Mouse (Mus musculus) gastrocnemius, postnatal 14 days (tissue): ENCODE data around the gene Mterf1b. TPM values are rescaled to one million over a fixed set of nuclear protein-coding genes. Genes with fewer than 3 reads are reported as not detected.
"Not testable (repeated sequence)": the region's sequence is repeated elsewhere in the genome, so short reads cannot be mapped to it uniquely, and the experiment has no call there.

Experiments used
- DNase-seq: peaks from one replicate; pipeline ENCODE4 v3.0.0; 2021; ENCODE audit warnings: mixed read lengths
- intact Hi-C: fragments of 180-260 bp; cut with DNase I; formaldehyde crosslinking; loops from one replicate; pipeline ENCODE4 v1.15.1; 2025; ENCODE audit warnings: low total_unique reads
- long read RNA-seq, 2 experiments: library from polyadenylated mRNA; stranded (forward); transcript quantifications; one replicate each; pipeline ENCODE4 v2.0.0; 2021
- total RNA-seq, 2 experiments: library from RNA; stranded (reverse); gene quantifications; 2 replicates each; pipeline ENCODE4 v1.2.3; 2021

The Mterf1b gene
- total RNA-seq = 1 to 10 TPM; 1.2 to 1.4 TPM
- long read RNA-seq, experiment 1 = 0 reads
- long read RNA-seq, experiment 2, partial matches to known transcripts = 0 of 2 reads
- long read RNA-seq, experiment 2, other reads (novel, unspliced or antisense) = 0 of 2 reads

DNA sequence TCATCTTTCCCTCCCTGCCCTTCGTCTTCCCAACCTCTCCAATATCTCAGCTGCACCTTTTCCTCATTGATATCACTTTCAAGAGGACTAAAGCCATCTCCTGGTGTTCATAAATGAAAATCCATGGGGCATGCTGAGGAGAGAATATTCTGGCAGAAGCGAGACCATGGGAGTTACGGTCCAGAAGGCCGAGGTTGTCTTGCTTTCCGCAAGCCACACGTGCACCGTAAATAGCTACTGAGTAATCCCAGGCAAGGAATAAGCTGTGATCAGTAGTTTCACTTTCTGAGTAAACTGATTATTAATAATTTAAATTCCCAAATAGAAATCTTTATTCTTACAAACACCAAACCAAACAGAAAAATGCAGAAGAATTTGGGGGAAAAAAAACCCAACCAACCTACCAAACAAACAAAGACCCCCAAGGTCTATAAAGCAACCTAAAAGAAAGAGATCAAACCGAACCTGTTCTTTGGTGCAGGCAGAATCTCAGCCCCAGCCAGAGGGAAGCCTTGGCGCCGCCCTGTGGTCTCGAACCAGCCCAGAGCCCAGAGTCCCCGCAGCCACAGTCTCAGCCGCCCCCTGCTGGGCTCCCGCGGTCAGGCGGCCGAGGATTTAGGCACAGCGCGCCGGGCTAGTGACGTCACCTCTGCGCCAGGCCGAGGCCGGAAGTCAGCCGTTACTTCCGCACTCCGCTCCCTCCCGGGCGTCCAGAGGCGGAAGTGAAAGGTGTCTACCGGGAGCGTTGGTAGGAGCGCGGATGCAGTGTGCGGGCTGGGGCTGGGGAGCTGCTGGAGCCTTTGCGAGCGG, at the start of gene Mterf1b:
Gene Mterf1b, plus strand, starts transcription at position 697 of the 810 bp plus-strand sequence.
- intact Hi-C loops = loop anchor here (10.0 kb wide), 1 partner anchor 297 kb away; the partner anchor contains the start of gene Mterf1a
- DNase-seq = not testable (repeated sequence)

DNA sequence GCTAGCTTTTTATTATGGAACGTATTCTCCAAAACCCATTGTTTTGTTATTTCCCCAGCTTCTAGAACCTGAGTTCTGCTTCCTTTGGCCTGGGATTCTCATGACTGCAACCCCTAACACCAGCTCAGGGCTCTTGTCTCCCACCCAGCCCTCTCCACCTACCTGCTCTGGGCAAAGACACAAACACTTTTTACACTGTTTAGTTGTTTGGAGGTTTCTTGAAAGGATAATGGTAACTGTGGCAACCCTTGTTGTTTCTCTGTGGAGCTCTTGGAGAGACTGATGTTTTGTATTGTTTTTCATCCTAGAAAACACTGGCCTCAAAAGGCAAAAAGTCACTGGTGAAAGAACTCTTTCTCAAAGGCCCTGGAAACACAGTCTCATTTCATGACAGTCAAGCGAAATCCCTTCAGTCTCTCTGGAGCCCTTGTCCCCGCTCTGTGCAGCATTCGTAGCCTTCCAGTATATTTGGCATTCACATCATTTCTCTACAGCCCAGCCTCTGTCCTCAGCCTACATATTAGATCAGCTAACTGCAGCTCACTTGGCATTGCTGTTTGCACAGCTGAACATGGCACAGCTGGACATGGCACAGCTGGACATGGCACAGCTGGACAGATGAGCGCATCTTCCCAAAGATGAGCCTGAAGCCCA, 32.6 kb upstream of the Mterf1b start:
- intact Hi-C loops, DNase-seq: not testable (repeated sequence)

DNA sequence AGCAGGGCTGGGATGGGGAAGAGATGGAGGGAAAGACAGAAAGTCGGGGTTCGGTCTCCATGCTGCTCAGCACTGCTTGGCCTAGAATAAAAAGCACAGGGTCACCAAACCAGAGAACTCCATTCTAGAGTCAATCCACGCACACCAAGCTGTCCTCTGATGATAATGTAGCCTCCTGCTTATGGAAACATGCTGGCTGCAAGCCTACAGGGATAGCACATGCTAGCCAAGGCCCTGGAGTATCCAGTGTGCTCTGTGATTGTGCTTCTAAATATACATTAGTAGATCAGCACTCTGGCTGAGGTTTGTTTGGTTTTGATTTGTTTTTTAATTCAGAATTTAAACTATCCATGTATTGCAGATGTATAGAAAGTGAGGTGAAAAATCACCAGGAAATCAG, 30.6 kb upstream of the Mterf1b start:
- intact Hi-C loops = no loop called here
- DNase-seq = no peak

DNA sequence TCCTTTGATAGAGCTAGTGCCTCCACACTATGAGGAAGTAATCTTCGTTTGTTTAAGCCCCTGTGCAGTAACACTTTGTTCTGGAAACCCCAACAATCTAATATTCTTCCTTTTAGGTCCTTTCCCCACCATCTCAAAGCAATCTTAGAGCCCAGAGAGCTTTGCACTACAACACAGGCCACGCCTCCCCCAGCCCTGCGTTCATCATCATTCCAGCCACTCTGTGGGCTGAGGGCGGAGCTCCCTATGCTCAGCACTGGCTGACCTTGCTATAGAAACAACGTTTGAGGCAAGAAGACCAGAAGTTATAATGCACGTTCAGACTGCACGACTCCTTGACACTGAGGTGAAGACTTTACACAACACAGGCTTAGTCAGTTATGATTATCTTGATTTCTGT, 29.7 kb upstream of the Mterf1b start:
- intact Hi-C loops = no loop called here
- DNase-seq = no peak

DNA sequence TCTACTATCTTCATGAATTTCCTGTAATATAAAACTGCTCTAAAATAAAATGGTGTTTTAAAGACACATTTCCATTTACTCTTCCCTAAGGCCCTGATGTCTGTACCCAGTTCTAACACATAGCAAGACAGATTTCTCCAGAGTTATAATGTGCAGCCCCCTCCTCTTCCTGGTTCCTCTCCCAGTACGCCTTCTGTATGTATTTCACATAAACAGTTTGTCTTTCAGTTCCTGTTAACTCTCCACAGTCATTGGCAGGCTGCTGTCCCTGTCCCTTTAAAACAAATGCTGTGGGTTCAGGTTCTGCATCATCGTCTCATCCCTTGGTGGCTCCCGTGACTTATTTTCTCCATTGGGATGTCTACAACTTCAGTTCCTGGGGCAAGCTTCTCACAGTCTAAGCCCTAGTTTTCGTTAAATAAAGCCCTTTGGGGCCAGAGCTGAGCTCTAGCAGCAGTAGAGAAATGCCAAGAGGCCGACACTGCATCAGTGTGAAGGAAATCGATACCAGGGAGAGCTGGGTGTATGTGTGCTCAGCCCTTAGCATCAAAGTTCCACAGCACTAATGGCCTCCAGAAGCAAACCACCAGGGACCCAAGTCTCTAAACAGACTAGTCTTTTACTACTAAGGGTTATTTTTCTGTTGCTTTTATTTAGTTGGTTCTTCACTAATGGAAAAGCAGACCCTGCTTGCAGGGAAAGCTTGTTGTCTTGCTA, 24.2 kb upstream of the Mterf1b start:
- DNase-seq, intact Hi-C loops: not testable (repeated sequence)

DNA sequence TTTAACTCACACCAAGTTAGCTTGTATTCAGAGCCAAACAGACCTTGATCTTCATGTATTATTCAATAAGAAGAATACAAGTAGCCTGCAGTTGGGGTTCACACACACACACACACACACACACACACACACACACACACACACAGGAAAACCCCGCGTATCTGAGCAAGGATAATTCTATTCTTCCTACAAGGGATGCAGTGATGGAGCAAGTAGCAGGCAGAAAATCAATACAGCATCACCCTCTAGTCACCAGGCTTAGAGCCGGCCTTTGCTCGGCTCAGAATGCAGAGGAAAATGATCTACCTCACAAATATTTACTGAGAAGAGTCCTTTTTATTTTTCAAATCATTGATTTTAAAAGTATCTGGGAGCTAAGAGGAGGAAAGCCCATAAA, 23.6 kb upstream of the Mterf1b start:
- DNase-seq, intact Hi-C loops: not testable (repeated sequence)

DNA sequence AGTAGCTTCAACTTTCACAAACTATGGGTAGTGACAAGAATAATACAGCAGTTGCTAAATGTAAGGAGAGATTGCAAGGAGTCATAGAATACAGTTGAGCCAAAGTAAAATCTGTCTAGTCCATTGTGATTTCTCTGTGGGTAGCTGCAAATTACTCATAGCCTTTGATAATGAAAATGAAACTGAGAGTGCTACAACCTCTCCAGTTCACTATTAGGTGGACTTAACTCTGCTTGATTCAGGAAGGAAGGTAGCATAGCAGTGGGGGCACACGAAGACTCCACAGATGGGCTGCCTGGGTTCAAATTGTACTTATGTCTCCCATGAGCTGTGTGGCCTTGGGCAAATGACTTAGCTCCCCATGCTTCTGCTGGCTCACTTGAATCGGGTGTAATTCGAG, 15.7 kb upstream of the Mterf1b start:
- intact Hi-C loops, DNase-seq: not testable (repeated sequence)

DNA sequence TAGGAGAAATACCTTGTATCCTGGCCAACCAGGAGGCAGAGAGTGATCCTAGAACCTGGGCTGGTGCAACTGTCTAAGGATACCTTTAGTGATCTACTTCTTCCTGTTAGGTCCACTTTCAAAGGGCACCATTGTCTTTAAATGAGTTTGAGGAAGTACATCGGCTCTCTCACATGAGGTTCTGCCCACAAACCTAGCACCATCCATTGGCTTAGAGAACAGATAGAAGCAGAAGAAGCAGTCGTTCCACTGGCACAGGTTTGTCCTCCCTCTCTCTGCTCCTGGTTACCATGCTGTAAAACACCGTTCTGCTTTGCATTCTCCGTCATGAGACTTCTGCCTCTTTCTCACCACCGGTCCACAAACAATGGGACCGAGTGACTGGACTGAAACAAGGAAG, 12.8 kb upstream of the Mterf1b start:
- intact Hi-C loops = no loop called here
- DNase-seq = no peak

DNA sequence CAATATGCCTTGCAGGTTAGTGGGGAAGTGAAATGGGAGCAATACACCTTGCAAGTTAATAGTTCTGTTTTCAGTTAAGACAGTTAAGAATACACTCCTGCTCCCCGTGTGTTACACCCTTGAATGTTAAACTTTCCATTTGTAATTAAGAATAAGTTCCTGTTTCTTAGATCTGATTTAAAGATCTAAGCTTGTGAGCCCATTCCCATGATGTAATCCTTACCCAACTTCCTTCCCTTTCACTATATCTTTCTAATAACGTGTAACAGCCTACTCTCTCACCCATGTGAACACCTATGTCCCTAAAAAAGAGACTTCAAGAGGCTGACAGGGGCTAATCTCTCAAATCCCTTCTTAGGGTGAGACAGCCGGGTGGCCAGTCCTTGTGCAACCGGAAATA, 5.4 kb upstream of the Mterf1b start:
- intact Hi-C loops = no loop called here
- no peak for DNase-seq

DNA sequence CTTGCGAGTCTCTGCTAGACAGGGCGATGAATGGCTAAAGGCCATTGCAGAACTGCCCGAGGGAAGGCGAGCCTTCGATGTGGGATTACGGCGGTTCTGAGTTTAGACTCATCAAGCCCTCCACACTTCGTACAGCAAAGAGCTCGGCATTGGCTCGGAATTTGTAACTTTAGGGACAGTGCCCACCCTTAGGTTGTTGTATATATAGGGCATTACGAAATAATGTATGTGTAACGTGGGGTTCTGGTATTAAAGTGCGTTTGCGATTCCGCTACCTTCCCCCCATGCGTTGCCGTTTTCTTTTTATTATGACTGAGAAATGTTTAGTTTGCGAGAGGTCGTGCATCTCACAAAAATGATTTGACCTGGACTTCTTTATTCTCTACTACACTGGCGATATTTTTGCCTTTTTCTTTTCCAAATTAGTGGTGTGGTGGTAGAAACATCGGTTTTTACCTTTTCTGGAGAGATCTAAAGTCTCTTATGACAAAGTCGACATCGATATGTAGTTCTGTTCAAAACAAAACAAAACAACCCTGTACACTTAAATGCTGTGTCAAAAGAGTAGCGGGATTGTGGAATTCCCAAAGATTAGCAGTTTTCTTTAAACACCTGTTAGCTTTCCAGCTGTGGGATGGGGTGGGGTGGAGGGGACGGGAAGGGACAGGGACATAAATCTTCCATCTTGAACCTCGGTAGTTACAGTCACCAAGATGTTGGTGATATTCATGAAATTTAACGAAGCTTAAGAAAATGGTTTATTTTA, 497 bp downstream of the Mterf1b start:
- intact Hi-C loops = loop anchor here (10.0 kb wide), 1 partner anchor 298 kb away; the partner anchor contains the start of gene Mterf1a
- not testable (repeated sequence) for DNase-seq

DNA sequence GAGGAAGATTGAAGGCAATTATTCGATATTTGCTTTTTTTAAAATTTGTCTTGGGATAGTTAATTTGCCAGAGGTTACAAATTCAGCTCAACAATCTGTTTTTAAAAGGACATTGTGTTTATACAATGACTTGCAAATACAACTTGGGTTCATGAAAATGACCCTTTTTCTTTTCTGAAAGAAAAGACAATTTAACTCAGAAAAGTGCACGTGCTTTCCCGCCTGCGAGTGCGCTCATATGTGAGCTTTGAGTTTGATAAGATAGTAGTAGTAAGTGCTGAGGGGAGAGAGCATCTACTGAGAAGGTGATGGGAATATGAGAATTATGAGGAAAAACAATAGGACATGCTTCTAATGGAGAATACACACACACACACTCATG, 1.1 kb downstream of the Mterf1b start:
- intact Hi-C loops = loop anchor here (10.0 kb wide), 1 partner anchor 298 kb away; the partner anchor contains the start of gene Mterf1a
- no peak for DNase-seq

DNA sequence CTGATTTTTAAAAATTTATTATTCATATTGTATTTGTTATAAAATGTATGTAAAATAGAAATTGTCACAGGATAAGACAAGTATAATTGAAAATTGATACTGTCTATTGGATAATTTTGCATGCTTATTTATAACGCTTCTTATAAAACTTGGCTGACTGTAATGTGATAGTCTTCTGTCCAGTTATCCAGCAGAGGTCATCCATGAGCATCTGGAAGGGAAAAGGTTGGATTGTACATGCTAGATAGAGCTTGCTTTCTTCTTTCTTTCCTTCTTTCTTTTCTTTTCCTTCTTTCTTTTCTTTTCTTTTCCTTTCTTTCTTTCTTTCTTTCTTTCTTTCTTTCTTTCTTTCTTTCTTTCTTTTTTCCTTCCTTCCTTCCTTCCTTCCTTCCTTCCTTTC, 2.0 kb downstream of the Mterf1b start:
- DNase-seq = no peak
- intact Hi-C loops = loop anchor here (10.0 kb wide), 1 partner anchor 299 kb away; the partner anchor contains the start of gene Mterf1a

DNA sequence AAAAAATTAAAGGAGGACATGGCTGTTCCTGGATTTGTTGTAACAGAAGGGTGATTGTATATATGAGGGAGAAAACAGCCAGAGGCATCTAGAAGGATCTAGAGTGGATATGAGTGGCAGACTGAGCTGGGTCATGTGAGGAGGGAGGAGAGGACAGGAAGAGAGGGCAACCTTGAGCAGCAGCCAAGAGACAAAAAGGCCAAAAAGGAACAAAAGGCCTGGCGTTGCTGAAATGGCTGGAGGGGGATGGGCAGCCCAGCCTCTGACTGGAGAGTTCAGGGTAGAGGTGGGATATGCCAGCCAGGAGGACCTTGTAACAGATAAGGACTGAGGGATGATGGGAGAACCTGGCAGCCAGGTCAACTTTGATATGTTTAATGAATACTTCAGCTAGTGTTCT, 2.9 kb downstream of the Mterf1b start:
- intact Hi-C loops = loop anchor here (10.0 kb wide), 1 partner anchor 300 kb away; the partner anchor contains the start of gene Mterf1a
- no peak for DNase-seq

DNA sequence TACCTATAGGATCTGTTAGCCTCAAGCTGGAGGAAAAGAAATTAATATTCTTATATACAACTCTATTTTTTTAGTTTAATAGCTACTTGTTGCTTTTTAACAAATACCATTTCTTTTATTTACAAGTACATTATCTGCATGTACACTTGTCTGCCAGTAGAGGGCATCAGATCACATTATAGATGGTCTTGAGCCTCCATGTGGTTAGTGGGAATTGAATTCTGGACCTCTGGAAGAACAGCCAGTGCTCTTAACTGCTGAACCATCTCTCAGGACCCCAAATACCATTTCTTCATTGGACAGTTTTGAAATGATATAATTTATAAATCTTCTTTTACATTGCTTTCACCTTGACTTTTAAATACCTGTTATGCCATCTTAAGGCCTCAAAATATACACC, 9.2 kb downstream of the Mterf1b start:
- intact Hi-C loops = loop anchor here (5.0 kb wide), 1 partner anchor 716 kb away; no protein-coding TSS in a partner anchor
- no peak for DNase-seq

DNA sequence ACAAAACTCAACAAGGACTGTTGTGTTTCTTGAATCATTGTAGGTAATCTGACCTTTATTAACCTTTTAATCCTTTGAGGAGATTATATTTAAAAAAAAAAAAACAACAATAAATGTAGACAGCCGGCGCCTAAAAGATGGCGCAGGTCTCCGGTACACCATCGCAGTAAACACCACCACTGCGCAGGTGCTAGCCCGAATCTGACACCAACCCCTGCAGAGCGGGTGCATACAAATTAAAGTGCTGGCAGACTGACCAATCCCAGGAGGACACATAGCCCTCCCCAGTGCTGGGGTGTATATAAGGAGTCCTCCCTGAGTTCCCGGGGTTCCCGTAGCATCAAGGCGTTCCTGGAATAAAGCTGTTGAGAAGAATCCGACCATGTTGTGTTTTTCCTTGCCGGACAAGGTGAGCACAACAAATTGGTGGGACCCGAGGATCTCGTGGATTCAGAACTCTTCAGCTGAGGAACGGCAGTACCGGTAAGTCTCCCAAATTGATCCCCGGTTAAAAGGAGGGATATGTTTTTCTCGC, 10.2 kb downstream of the Mterf1b start:
- intact Hi-C loops = loop anchor here (5.0 kb wide), 1 partner anchor 715 kb away; no protein-coding TSS in a partner anchor
- not testable (repeated sequence) for DNase-seq

DNA sequence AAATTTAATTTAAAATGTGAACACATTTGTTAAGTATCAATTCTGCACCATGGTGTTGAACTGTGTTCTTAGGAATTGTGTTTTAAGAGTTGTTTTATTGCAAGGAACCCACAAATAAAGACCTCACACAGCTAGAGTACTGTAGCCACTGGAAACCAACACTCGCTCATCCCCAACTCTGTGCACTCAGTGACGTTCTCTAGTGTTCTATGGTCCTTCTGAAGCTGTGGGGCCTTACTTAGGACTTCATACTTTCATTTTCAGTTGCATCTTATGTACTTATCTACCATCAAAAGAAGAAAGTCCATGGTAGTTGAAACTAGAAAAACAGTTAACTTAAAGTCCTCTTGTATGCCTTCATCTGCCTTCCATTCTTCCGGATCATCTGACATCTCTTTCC, 17.9 kb downstream of the Mterf1b start:
- intact Hi-C loops = not testable (repeated sequence)

DNA sequence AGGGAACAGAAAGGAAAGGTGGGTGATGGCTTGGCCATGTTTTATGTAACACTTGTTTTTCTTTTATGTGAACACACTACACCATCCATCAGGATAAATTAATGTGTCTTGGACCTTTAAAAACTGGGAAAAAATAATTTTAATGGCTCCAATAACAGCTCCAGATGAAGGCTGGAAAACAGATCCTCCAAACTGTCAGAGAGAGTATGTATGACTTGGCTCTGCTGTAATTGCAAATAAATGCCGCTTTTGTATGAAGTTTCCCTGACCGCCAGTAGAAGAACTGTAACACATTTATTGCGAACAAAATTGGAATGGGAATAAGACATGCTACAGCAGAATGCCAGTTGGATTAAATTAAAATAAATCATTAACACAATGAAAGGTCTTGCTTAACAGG, 29.1 kb downstream of the Mterf1b start:
- intact Hi-C loops = no loop called here
- no peak for DNase-seq

More for the DNA sequence above, 17.9 kb downstream of the Mterf1b start:
- not testable (repeated sequence) for DNase-seq

DNA sequence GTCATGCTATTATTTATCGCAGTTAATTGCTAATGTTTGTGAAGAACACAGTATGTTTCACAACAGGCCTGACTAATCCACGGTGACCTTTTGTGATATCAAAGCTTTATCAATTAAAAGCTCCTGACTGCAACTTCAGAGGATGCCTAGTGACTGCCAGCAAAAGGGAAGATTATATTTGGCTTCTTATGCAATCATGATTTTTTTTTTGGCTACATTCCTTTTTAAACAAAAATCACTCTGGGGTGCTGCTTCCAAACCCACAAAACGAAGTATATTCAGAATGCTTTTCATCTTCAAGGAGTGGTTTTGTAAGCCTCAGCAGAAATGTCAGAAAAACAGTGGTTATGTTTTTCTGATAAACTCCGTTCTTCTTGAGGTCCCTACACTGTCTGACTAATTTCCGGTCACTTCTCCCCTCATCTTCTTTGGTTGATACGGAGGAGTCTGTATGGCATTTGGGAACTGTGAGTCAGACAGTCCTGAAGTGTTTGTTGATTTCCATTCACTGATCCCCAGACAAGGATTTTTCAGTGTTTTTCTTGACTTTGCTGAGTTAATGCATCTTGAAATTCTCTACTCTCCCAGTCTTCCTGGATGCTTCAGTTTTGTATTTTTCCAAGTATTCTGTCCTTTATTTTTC, 29.9 kb downstream of the Mterf1b start:
- intact Hi-C loops = no loop called here
- DNase-seq = no peak
